Mouse (Mus musculus): ENCODE data around the gene Gm21992.

Gene Gm21992

GRCm38 (mm10) chr19:4811063-4811908 is at the start of gene Gm21992, which contains the start of gene Rbm14:
Gm21992 (minus strand) TSS chr19:4811612.
Rbm14 (minus strand) TSS chr19:4811634.
- DNase-seq: peak; percentile 95 to 97

- DNase-seq: no peak
These were observed 47.7 kb upstream of the Gm21992 start for GRCm38 (mm10) chr19:4859081-4859480.

- no peak for DNase-seq
These were observed 44.5 kb upstream of the Gm21992 start for GRCm38 (mm10) chr19:4855951-4856350.

- no peak for DNase-seq
These were observed 44.0 kb upstream of the Gm21992 start for GRCm38 (mm10) chr19:4855470-4855820.

GRCm38 (mm10) chr19:4854552-4855469 is 43.4 kb upstream of the Gm21992 start, which contains the start of gene Ctsf:
Ctsf (plus strand) TSS chr19:4855130.
- DNase-seq: no peak

- DNase-seq: no peak
These were observed 38.9 kb upstream of the Gm21992 start for GRCm38 (mm10) chr19:4850281-4850680.

- DNase-seq: no peak
These were observed 38.4 kb upstream of the Gm21992 start for GRCm38 (mm10) chr19:4849800-4850199.

- peak; percentile 26 to 30 for DNase-seq
These were observed 36.1 kb upstream of the Gm21992 start for GRCm38 (mm10) chr19:4847490-4847889.

- no peak for DNase-seq
These were observed 34.4 kb upstream of the Gm21992 start for GRCm38 (mm10) chr19:4845846-4846245.

- DNase-seq: no peak
These were observed 31.2 kb upstream of the Gm21992 start for GRCm38 (mm10) chr19:4842611-4843010.

GRCm38 (mm10) chr19:4840848-4841247 is 29.4 kb upstream of the Gm21992 start:
- DNase-seq: no peak

GRCm38 (mm10) chr19:4839149-4839548 is 27.7 kb upstream of the Gm21992 start, which contains the start of the genes Ccs and Ccdc87:
Ccs (minus strand) TSS chr19:4839332.
Ccdc87 (plus strand) TSS chr19:4839366.
- DNase-seq: peak; percentile 91 to 95

GRCm38 (mm10) chr19:4838526-4839140 is 27.2 kb upstream of the Gm21992 start:
- no peak for DNase-seq

- no peak for DNase-seq
These were observed 25.6 kb upstream of the Gm21992 start for GRCm38 (mm10) chr19:4837049-4837448.

- DNase-seq: no peak
These were observed 24.7 kb upstream of the Gm21992 start for GRCm38 (mm10) chr19:4836096-4836495.

- no peak for DNase-seq
These were observed 22.6 kb upstream of the Gm21992 start for GRCm38 (mm10) chr19:4833977-4834376.

- DNase-seq: no peak
These were observed 17.7 kb upstream of the Gm21992 start for GRCm38 (mm10) chr19:4829156-4829555.

GRCm38 (mm10) chr19:4828444-4829114 is 17.2 kb upstream of the Gm21992 start:
- DNase-seq: no peak

- no peak for DNase-seq
These were observed 9.4 kb upstream of the Gm21992 start for GRCm38 (mm10) chr19:4820678-4821303.

- no peak for DNase-seq
These were observed 5.9 kb upstream of the Gm21992 start for GRCm38 (mm10) chr19:4817182-4817835.

GRCm38 (mm10) chr19:4813015-4813414 is 1.6 kb upstream of the Gm21992 start:
- DNase-seq: peak; percentile 18 to 47
